Mouse (Mus musculus) neural tube, embryonic 14.5 days (tissue): ENCODE results near the gene Smyd3. TPM values are rescaled to one million over a fixed set of nuclear protein-coding genes. Genes with fewer than 3 reads are reported as not detected.

Experiments
- ATAC-seq: fragments of 200-750 bp; cut with Nextera tagmentation; 2 replicates; pipeline ENCODE4 v1.8.0; 2017; ENCODE audit warnings: low read depth, mild to moderate bottlenecking, moderate TSS enrichment, moderate library complexity
- H3K27ac ChIP-seq: fragments of 300-500 bp; sonication (generic); 2 replicates; pipeline ENCODE4 v1.5.1; 2014; ENCODE audit warnings: low read depth, mild to moderate bottlenecking, control low read depth, low read length, moderate library complexity, mixed read lengths
- H3K27me3 ChIP-seq: fragments of 300-500 bp; sonication (generic); 2 replicates; pipeline ENCODE4 v1.6.1; 2014; ENCODE audit warnings: low read length; ENCODE audit not compliant: control insufficient read depth, insufficient read depth
- H3K36me3 ChIP-seq: fragments of 300-500 bp; sonication (generic); 2 replicates; pipeline ENCODE4 v1.6.1; 2014; ENCODE audit warnings: low read length, mixed read lengths; ENCODE audit not compliant: control insufficient read depth, insufficient read depth
- H3K4me1 ChIP-seq: fragments of 300-500 bp; sonication (generic); 2 replicates; pipeline ENCODE4 v1.6.1; 2014; ENCODE audit warnings: low read length; ENCODE audit not compliant: control insufficient read depth, insufficient read depth
- H3K4me2 ChIP-seq: fragments of 300-500 bp; sonication (generic); 2 replicates; pipeline ENCODE4 v1.6.1; 2014; ENCODE audit warnings: mild to moderate bottlenecking, low read depth, low read length, control low read depth
- H3K4me3 ChIP-seq: fragments of 300-500 bp; sonication (generic); 2 replicates; pipeline ENCODE4 v1.5.1; 2014; ENCODE audit warnings: low read depth, low read length, control low read depth, mixed read lengths
- H3K9ac ChIP-seq: fragments of 300-500 bp; sonication (generic); replicated peaks from 2 replicates; pipeline ENCODE4 v1.6.1; 2014; ENCODE audit warnings: low read depth, mild to moderate bottlenecking, control low read depth, low read length, mixed read lengths
- H3K9me3 ChIP-seq: fragments of 300-500 bp; sonication (generic); 2 replicates; pipeline ENCODE4 v1.6.1; 2016; ENCODE audit warnings: low read length; ENCODE audit not compliant: control insufficient read depth
- WGBS: fragments of 180-500 bp; shearing (Covaris S2); extraction: QIAGEN DNeasy Blood & Tissue Kit; methylation state at CpG from one replicate; pipeline ENCODE4 v1.1.7; 2014; 5-methylcytosine and 5-hydroxymethylcytosine counted together
- polyA plus RNA-seq: library from polyadenylated mRNA; unstranded; fragments of >200 nt; fragmentation: Nextera tagmentation; extraction: Ambion mirVana; gene quantifications from 2 replicates; pipeline ENCODE4 v1.2.1, GENCODE M21; 2014

The Smyd3 gene
- polyA plus RNA-seq, 1 experiment from 2014 or later = 25.6 TPM

DNA sequence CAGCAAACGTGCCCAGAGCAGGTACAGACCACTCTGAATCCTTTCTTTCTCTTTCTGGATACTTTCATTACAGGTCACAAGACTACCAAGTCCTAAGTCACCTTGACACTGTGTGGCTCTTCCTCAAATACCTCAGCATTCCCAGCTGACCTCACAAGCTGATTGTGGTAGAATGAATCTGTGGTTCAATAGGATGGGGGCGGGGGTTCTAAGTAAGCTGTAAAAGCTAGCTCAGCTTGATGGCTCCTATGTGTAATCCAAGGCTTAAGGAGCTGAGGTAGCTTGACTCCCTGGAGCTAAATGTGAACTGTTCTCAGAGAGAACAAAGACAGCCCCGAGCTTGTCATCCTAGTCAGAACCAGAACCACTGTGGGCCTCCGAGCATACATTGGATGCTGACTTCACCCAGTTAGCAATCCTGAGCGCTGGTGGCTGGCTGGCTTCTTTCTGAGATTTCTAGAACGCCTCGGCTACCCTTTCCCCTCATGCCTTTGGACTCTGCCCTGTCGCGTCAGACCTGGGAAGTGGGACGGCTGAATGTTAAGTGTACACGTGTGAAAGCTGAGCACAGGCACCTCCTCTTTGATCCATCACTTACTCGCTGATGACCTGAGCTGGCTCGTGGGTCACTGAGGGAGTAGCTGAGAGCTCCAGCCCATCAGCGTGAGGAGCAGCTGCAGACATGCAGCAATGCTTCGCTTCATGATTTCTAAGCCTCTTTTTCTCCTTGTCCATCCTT, 131.4 kb downstream of the Smyd3 start:
- Histone ChIP-seq H3K27me3 (no peaks in the 10 kb centered on the region), H3K4me2 (no peak overlapping the region), H3K9me3 (no peaks in the 10 kb centered on the region), H3K9ac (no peak overlapping the region), H3K4me1 (0 out of 2 replicates have a peak, but pooled peaks cover 4% of the 10 kb centered on the region), H3K4me3 (no peak overlapping the region), H3K36me3 (no peaks in the 10 kb centered on the region), H3K27ac (no peak overlapping the region)
- no peak for ATAC-seq
- 58% methylated on average over 15 of the region's 15 CpGs for WGBS

DNA sequence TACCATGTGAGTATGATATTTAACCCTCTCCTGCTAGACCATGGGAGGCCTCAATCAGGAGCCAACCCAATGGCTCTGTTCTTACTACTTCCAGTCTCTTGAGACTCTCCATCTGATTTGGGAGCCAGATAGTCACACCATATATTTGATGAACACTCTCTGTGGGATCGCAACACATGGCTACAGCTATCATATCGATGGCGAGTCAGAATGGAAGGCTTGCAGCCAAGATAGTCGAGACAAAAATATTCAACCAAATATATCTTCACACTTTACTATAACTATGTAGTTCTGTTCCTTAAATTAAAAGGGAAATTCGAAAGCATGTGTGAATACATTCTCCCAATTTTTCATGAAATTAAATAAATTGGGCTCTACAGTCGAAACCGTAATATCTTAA, 132.2 kb downstream of the Smyd3 start:
- 0 out of 2 replicates have a peak, but pooled peaks cover 4% of the 10 kb centered on the region for H3K4me1 ChIP-seq
- WGBS = 86% methylated on average over 7 of the region's 7 CpGs
- H3K36me3 ChIP-seq = no peaks in the 10 kb centered on the region
- H3K9ac ChIP-seq = no peak overlapping the region
- H3K27me3 ChIP-seq = no peaks in the 10 kb centered on the region
- no peaks in the 10 kb centered on the region for H3K9me3 ChIP-seq
- H3K4me2 ChIP-seq = no peak overlapping the region
- ATAC-seq = no peak
- no peak overlapping the region for H3K27ac ChIP-seq
- no peak overlapping the region for H3K4me3 ChIP-seq

DNA sequence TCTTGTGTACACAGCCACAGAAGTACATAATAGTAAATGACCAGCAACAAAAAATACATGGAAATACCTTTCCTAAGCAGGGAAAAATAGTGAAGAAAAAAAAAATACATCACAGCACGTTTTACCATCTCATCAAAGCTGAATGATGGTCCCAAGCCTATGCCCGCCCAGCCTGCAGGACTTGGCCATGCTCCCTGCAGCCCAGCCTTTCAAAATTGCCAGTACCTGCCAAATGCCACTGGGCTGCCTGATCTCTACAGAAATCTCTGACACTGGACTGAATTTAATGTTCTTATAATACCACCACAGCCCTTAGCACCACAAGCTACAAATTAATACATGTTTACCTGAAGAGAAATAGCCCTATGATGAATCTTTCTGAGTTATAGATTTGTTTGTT, 133.5 kb downstream of the Smyd3 start:
- Histone ChIP-seq H3K4me3 (no peak overlapping the region), H3K36me3 (no peaks in the 10 kb centered on the region), H3K9ac (no peak overlapping the region), H3K27ac (no peak overlapping the region), H3K4me2 (no peak overlapping the region), H3K9me3 (no peaks in the 10 kb centered on the region), H3K27me3 (no peaks in the 10 kb centered on the region), H3K4me1 (0 out of 2 replicates have a peak, but pooled peaks cover 4% of the 10 kb centered on the region)
- ATAC-seq = no peak
- WGBS = 72% methylated on average over 2 of the region's 2 CpGs

DNA sequence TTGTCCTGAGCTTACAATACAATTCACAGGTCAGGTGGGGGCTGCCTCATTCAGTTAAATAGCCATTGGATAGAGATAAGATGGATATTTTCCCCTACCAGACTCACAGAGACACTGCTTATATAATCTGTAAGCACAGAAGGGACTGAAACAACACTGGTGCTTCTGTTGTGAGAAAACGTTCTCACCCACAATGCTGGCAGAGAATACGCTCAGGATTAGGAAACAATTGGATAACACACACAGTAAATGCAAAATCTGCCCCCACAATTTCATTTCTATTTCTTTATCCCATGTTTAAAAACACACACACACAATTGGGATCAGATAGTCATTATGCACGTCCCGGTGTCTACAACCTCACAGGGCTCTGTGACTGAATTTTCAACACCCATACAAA, 139.7 kb downstream of the Smyd3 start:
- WGBS = 85% methylated on average over 4 of the region's 4 CpGs
- no peak overlapping the region for H3K27ac ChIP-seq
- no peak overlapping the region for H3K4me2 ChIP-seq
- H3K4me3 ChIP-seq = no peak overlapping the region
- no peaks in the 10 kb centered on the region for H3K4me1 ChIP-seq
- H3K9me3 ChIP-seq = no peaks in the 10 kb centered on the region
- H3K27me3 ChIP-seq = no peaks in the 10 kb centered on the region
- H3K9ac ChIP-seq = no peak overlapping the region
- H3K36me3 ChIP-seq = no peaks in the 10 kb centered on the region
- no peak for ATAC-seq

DNA sequence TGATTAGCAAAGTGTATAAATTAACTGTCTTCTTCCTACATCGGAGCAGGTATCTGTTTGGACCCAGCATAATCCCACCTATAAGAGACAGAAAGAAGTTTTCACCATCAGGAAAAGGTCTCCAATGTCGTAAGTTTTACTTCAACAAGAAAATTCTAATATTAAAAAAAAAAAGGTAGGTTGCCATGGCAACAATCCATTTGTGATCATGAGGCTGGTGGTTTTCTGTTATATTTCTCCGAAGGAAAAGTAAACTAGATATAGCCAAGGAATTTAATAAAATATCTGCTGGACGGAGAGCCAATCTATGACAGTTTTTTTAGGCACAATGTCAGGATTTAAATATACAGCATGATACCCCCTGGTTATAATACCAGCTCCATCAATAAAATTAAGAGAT, 142.9 kb downstream of the Smyd3 start:
- H3K27me3 ChIP-seq = no peaks in the 10 kb centered on the region
- no peaks in the 10 kb centered on the region for H3K9me3 ChIP-seq
- no peak overlapping the region for H3K4me2 ChIP-seq
- no peak for ATAC-seq
- no peak overlapping the region for H3K9ac ChIP-seq
- H3K36me3 ChIP-seq = no peaks in the 10 kb centered on the region
- no peak overlapping the region for H3K4me3 ChIP-seq
- H3K27ac ChIP-seq = no peak overlapping the region
- no peaks in the 10 kb centered on the region for H3K4me1 ChIP-seq
- whole genome bisulfite sequencing = 83% methylated on average over 4 of the region's 4 CpGs

DNA sequence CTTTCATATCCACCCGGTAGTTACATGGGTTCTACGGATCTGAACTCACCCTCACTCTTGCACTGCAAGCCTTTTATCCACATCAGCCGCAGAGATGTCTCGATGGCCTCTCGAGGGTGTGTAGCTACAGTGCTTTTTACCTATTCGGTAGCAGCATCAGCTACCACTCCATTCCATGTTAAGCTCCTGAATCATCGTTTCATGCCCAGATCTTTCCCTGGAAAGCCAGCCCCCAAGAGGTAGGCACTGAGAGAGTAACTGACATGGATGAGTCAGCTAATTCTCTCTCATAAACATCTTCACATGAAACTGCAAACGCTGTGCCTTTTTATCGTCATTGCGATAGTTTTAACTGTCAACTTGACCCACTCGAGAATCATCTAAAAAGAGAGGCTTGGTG, 143.9 kb downstream of the Smyd3 start:
- no peak overlapping the region for H3K9ac ChIP-seq
- no peak overlapping the region for H3K27ac ChIP-seq
- no peak overlapping the region for H3K4me3 ChIP-seq
- H3K4me1 ChIP-seq = no peaks in the 10 kb centered on the region
- H3K27me3 ChIP-seq = no peaks in the 10 kb centered on the region
- H3K36me3 ChIP-seq = no peaks in the 10 kb centered on the region
- no peak overlapping the region for H3K4me2 ChIP-seq
- 93% methylated on average over 11 of the region's 11 CpGs for WGBS
- no peaks in the 10 kb centered on the region for H3K9me3 ChIP-seq
- no peak for ATAC-seq

DNA sequence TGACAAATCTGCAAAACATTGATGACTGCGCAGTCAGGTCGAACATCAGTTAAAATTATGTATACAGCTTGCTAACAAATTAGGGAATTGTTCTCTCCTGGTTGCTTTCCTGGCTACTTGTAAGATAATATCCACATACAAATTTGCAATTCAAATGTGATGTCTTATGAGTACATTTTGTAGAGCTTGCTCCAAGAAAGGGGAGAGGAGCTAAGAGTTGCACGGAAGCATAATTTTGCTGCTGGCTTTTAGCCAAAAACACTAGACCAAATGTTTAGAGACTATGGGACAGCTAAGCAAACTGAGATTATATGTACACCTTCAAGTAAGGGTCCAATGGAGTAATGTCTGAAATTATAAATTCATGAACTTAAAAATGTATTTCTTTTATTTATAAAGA, 146.7 kb downstream of the Smyd3 start:
- H3K9ac ChIP-seq = no peak overlapping the region

DNA sequence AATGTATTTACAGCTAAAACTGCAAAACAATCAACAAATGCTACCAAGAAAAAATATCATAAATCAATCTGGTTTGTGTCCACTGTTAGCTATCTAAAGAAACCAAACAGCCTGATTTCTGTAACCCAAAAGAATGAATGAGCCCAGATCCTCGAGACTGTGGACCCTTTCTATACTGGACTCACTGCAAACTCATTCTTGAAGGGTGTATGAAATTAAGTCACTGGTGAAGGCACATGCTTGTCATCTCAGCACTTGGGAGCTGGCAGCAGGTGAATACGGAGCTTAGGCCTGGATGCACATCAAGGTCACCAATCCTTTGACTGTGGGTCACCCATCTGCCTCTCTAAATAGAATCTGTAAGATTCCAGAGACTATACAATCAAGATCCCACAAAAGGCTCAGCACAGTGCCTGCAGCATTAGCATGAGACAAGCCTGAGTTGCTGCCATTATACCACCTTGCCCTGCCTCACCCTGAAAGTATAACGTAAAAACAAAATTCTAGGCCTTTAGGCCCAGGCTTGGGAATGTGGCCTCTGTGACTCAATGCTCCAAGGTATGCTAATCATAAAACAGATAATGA, 149.3 kb downstream of the Smyd3 start:
- Histone ChIP-seq H3K9ac (no peak overlapping the region), H3K27ac (no peak overlapping the region), H3K27me3 (no peaks in the 10 kb centered on the region), H3K9me3 (no peaks in the 10 kb centered on the region), H3K4me2 (no peak overlapping the region), H3K4me3 (no peak overlapping the region), H3K36me3 (no peaks in the 10 kb centered on the region), H3K4me1 (no peaks in the 10 kb centered on the region)
- WGBS = 78% methylated on average over 3 of the region's 3 CpGs
- ATAC-seq = no peak

More for the DNA sequence above, 146.7 kb downstream of the Smyd3 start:
- Histone ChIP-seq H3K27ac (no peak overlapping the region), H3K4me3 (no peak overlapping the region), H3K36me3 (no peaks in the 10 kb centered on the region), H3K9me3 (no peaks in the 10 kb centered on the region), H3K4me1 (no peaks in the 10 kb centered on the region), H3K4me2 (no peak overlapping the region), H3K27me3 (no peaks in the 10 kb centered on the region)
- ATAC-seq = no peak
- WGBS = 55% methylated on average over 3 of the region's 3 CpGs
